Mouse (Mus musculus): ENCODE measurements at regions not wholly inside any gene's neighbourhood (a gene's known extent, or its start where the extent isn't known, plus 50 kb on each side); places are given as distances from the start of the nearest gene placed in this dataset.

GRCm38 (mm10) chr3:115816328-115817160 is 71.1 kb upstream of the Dph5 start:
- no peak for TF ChIP-seq CTCF (IDR thresholded peaks at IDR 0.05; ENCODE audit: low read depth)
- TF ChIP-seq EP300 (IDR thresholded peaks at IDR 0.05; ENCODE audit: low read depth), result no peak

Measured in heart, postnatal 0 days (tissue).